Mouse (Mus musculus): Measurements from ENCODE around the gene Isca2. TPM values are rescaled to one million over a fixed set of nuclear protein-coding genes. Genes with fewer than 3 reads are reported as not detected.
A peak's percentile ranks its signal among the peaks of the same experiment; 100 is the strongest.

Isca2 gene
- polyA plus RNA-seq (2015; fragmentation: Nextera tagmentation; extraction: Ambion mirVana): 140 and 142 TPM in 2 replicates

GRCm38 (mm10) chr12:84772726-84773441 lies at the start of gene Isca2, which contains the start of gene Npc2:
Gene Isca2 (plus strand): TSS chr12:84773251.
Gene Npc2 (minus strand): TSS chr12:84773152.
- peaks cover 21% of the 10 kb centered on the region for H3K4me1 ChIP-seq (ENCODE audit: control insufficient read depth, insufficient read depth, low read depth, low read length)

DNA sequence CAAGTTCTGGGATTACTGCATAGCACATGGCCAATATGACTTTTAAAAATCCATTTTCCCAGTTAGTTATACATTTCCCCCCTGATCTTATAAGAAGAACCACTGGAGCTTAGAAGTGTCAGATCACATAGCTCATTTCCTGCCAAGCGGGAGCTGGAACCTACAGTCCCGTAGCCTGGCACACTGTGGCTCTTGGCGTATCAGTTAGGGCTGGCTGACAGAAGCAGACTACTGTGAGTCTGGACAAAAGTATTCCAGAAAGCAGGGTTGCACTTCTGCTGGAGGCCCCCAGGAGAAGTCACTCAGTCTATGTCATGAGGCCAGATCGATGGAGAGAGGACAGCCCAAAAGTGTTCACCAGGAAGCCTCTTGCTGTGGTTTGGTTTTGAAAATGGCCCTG lies 46.7 kb upstream of the Isca2 start:
- no peaks in the 10 kb centered on the region for H3K36me3 ChIP-seq (ENCODE audit: control insufficient read depth, insufficient read depth, low read length)
- no peak for ATAC-seq

More at GRCm38 (mm10) chr12:84772726-84773441, at the start of gene Isca2, which contains the start of gene Npc2:
- H3K9me3 ChIP-seq (ENCODE audit: control insufficient read depth, low read length): no peaks in the 10 kb centered on the region
- ATAC-seq: peak; percentile 99
- peak within 1 kb of the TSS; percentile 82 for H3K4me2 ChIP-seq (ENCODE audit: low read length)
- H3K9ac ChIP-seq (ENCODE audit: low read depth, low read length): peak within 1 kb of the TSS; percentile 86
- no peaks in the 10 kb centered on the region for H3K27me3 ChIP-seq (replicated peaks; ENCODE audit: control insufficient read depth, insufficient read depth, low read length)
- H3K4me3 ChIP-seq (ENCODE audit: low read length): peak within 1 kb of the TSS; percentile 76
- WGBS: 0% methylated on average over 50 of the region's 50 CpGs
- H3K27ac ChIP-seq (ENCODE audit: low read depth, low read length): peak within 1 kb of the TSS; percentile 87
- H3K36me3 ChIP-seq (ENCODE audit: control insufficient read depth, insufficient read depth, low read length): no peaks in the 10 kb centered on the region

DNA sequence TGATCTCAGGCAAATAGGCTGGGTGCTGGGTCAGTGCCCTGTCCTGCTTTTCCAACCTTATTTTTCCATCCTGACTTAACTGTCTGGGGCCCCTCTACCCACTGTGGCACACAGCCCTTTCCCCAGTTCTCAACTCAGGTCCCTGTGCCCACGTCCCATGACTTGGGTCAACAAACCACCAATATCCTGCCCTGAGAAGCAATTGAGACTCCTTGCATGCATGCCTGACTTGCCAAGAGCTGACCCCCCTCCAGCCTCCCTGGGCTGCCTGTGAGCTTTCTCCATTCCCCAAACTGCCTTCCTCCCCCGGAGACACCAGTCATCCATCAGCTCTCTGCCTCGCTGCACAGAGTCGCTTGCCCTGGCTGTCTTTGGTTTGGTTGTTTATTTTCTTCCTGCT lies 46.1 kb upstream of the Isca2 start:
- Histone ChIP-seq H3K36me3 (ENCODE audit: control insufficient read depth, insufficient read depth, low read length) (no peaks in the 10 kb centered on the region), H3K4me2 (ENCODE audit: low read length) (no peak overlapping the region), H3K4me3 (ENCODE audit: low read length) (no peak overlapping the region), H3K27ac (ENCODE audit: low read depth, low read length) (no peak overlapping the region), H3K9me3 (ENCODE audit: control insufficient read depth, low read length) (no peaks in the 10 kb centered on the region), H3K27me3 (replicated peaks; ENCODE audit: control insufficient read depth, insufficient read depth, low read length) (no peaks in the 10 kb centered on the region), H3K4me1 (ENCODE audit: control insufficient read depth, insufficient read depth, low read depth, low read length) (no peaks in the 10 kb centered on the region), H3K9ac (ENCODE audit: low read depth, low read length) (no peak overlapping the region)
- 27% methylated on average over 4 of the region's 4 CpGs for WGBS
- ATAC-seq: no peak

More for the DNA sequence above, 46.7 kb upstream of the Isca2 start:
- Histone ChIP-seq H3K27me3 (replicated peaks; ENCODE audit: control insufficient read depth, insufficient read depth, low read length) (no peaks in the 10 kb centered on the region), H3K9me3 (ENCODE audit: control insufficient read depth, low read length) (no peaks in the 10 kb centered on the region), H3K4me2 (ENCODE audit: low read length) (no peak overlapping the region), H3K4me3 (ENCODE audit: low read length) (no peak overlapping the region), H3K9ac (ENCODE audit: low read depth, low read length) (no peak overlapping the region), H3K4me1 (ENCODE audit: control insufficient read depth, insufficient read depth, low read depth, low read length) (no peaks in the 10 kb centered on the region), H3K27ac (ENCODE audit: low read depth, low read length) (no peak overlapping the region)
- 83% methylated on average over 4 of the region's 4 CpGs for WGBS

- Histone ChIP-seq H3K4me1 (ENCODE audit: control insufficient read depth, insufficient read depth, low read depth, low read length) (no peaks in the 10 kb centered on the region), H3K9me3 (ENCODE audit: control insufficient read depth, low read length) (no peaks in the 10 kb centered on the region), H3K9ac (ENCODE audit: low read depth, low read length) (no peak overlapping the region), H3K27ac (ENCODE audit: low read depth, low read length) (no peak overlapping the region), H3K27me3 (replicated peaks; ENCODE audit: control insufficient read depth, insufficient read depth, low read length) (no peaks in the 10 kb centered on the region), H3K4me2 (ENCODE audit: low read length) (no peak overlapping the region), H3K36me3 (ENCODE audit: control insufficient read depth, insufficient read depth, low read length) (no peaks in the 10 kb centered on the region), H3K4me3 (ENCODE audit: low read length) (no peak overlapping the region)
- no peak for ATAC-seq
- WGBS: 69% methylated on average over 5 of the region's 5 CpGs
Observed at GRCm38 (mm10) chr12:84727434-84727833, 45.6 kb upstream of the Isca2 start.

DNA sequence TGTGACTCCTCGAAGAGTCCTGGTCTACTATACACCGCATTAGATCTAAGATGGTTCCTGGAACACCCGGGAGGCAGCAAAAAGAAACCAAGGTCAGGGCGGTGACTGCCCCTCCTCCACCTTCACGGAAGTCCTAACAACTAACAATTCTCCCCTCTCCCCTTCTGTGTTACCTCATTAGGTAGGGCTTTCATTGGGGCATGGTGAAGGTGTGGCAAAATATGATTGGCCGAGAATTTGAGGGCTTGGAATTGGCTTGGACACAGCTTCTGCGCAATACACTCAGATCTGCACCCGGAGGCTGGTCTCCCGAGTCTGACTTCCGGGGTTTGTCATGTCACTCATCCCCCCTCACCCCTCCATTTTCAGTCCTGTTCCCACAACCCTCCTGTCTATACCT lies 44.6 kb upstream of the Isca2 start:
- H3K4me3 ChIP-seq (ENCODE audit: low read length): no peak overlapping the region
- H3K36me3 ChIP-seq (ENCODE audit: control insufficient read depth, insufficient read depth, low read length): no peaks in the 10 kb centered on the region
- no peak overlapping the region for H3K4me2 ChIP-seq (ENCODE audit: low read length)
- no peak overlapping the region for H3K27ac ChIP-seq (ENCODE audit: low read depth, low read length)
- WGBS: 91% methylated on average over 10 of the region's 10 CpGs
- ATAC-seq: no peak
- H3K9ac ChIP-seq (ENCODE audit: low read depth, low read length): no peak overlapping the region
- no peaks in the 10 kb centered on the region for H3K9me3 ChIP-seq (ENCODE audit: control insufficient read depth, low read length)
- no peaks in the 10 kb centered on the region for H3K27me3 ChIP-seq (replicated peaks; ENCODE audit: control insufficient read depth, insufficient read depth, low read length)
- no peaks in the 10 kb centered on the region for H3K4me1 ChIP-seq (ENCODE audit: control insufficient read depth, insufficient read depth, low read depth, low read length)

GRCm38 (mm10) chr12:84733366-84733765 lies 39.7 kb upstream of the Isca2 start:
- Histone ChIP-seq H3K4me1 (ENCODE audit: control insufficient read depth, insufficient read depth, low read depth, low read length) (no peaks in the 10 kb centered on the region), H3K9ac (ENCODE audit: low read depth, low read length) (no peak overlapping the region), H3K4me3 (ENCODE audit: low read length) (no peak overlapping the region), H3K27ac (ENCODE audit: low read depth, low read length) (no peak overlapping the region), H3K4me2 (ENCODE audit: low read length) (no peak overlapping the region), H3K27me3 (replicated peaks; ENCODE audit: control insufficient read depth, insufficient read depth, low read length) (no peaks in the 10 kb centered on the region), H3K36me3 (ENCODE audit: control insufficient read depth, insufficient read depth, low read length) (no peaks in the 10 kb centered on the region), H3K9me3 (ENCODE audit: control insufficient read depth, low read length) (no peaks in the 10 kb centered on the region)
- no peak for ATAC-seq
- 77% methylated on average over 13 of the region's 13 CpGs for WGBS

DNA sequence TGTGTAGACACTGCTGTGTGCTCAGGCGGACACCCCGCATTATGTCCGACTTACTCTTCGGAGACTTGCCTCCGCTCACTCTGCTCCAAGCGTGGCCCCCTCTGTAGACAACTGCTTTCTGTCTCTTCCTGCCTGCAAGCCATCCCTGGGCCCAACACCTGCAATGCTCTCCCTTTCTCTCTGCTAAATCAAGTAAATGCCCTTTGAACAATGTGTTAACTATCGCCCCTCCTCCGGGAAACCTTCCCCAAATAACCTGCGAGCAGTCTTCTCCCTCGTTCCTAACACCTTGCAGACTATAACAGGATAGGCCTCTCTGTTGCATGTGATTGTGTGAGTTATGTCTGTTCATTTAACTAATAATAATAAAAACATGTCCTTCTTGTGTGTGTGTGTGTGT lies 29.6 kb upstream of the Isca2 start:
- H3K4me2 ChIP-seq (ENCODE audit: low read length): no peak overlapping the region
- 93% methylated on average over 10 of the region's 10 CpGs for WGBS
- H3K9ac ChIP-seq (ENCODE audit: low read depth, low read length): no peak overlapping the region
- H3K4me1 ChIP-seq (ENCODE audit: control insufficient read depth, insufficient read depth, low read depth, low read length): no peaks in the 10 kb centered on the region
- no peaks in the 10 kb centered on the region for H3K27me3 ChIP-seq (replicated peaks; ENCODE audit: control insufficient read depth, insufficient read depth, low read length)
- H3K9me3 ChIP-seq (ENCODE audit: control insufficient read depth, low read length): no peaks in the 10 kb centered on the region
- H3K4me3 ChIP-seq (ENCODE audit: low read length): no peak overlapping the region
- no peak overlapping the region for H3K27ac ChIP-seq (ENCODE audit: low read depth, low read length)
- no peaks in the 10 kb centered on the region for H3K36me3 ChIP-seq (ENCODE audit: control insufficient read depth, insufficient read depth, low read length)
- ATAC-seq: no peak

- no peak for ATAC-seq
- Histone ChIP-seq H3K36me3 (ENCODE audit: control insufficient read depth, insufficient read depth, low read length) (no peaks in the 10 kb centered on the region), H3K4me1 (ENCODE audit: control insufficient read depth, insufficient read depth, low read depth, low read length) (no peaks in the 10 kb centered on the region), H3K9ac (ENCODE audit: low read depth, low read length) (no peak overlapping the region), H3K9me3 (ENCODE audit: control insufficient read depth, low read length) (no peaks in the 10 kb centered on the region), H3K4me3 (ENCODE audit: low read length) (no peak overlapping the region), H3K4me2 (ENCODE audit: low read length) (no peak overlapping the region), H3K27ac (ENCODE audit: low read depth, low read length) (no peak overlapping the region), H3K27me3 (replicated peaks; ENCODE audit: control insufficient read depth, insufficient read depth, low read length) (no peaks in the 10 kb centered on the region)
- WGBS: 69% methylated on average over 4 of the region's 4 CpGs
Observed at GRCm38 (mm10) chr12:84745700-84746099, 27.4 kb upstream of the Isca2 start.

GRCm38 (mm10) chr12:84748134-84748533 lies 24.9 kb upstream of the Isca2 start:
- H3K4me3 ChIP-seq (ENCODE audit: low read length): no peak overlapping the region
- H3K36me3 ChIP-seq (ENCODE audit: control insufficient read depth, insufficient read depth, low read length): no peaks in the 10 kb centered on the region
- no peaks in the 10 kb centered on the region for H3K27me3 ChIP-seq (replicated peaks; ENCODE audit: control insufficient read depth, insufficient read depth, low read length)
- 77% methylated on average over 3 of the region's 3 CpGs for WGBS
- H3K4me1 ChIP-seq (ENCODE audit: control insufficient read depth, insufficient read depth, low read depth, low read length): peaks cover 17% of the 10 kb centered on the region
- H3K27ac ChIP-seq (ENCODE audit: low read depth, low read length): no peak overlapping the region
- no peaks in the 10 kb centered on the region for H3K9me3 ChIP-seq (ENCODE audit: control insufficient read depth, low read length)
- no peak overlapping the region for H3K4me2 ChIP-seq (ENCODE audit: low read length)
- no peak overlapping the region for H3K9ac ChIP-seq (ENCODE audit: low read depth, low read length)
- no peak for ATAC-seq

All from hindbrain, embryonic 16.5 days (tissue).